Mouse (Mus musculus) heart, adult 2 months (tissue): ENCODE measurements around the gene Icmt.

ENCODE experiments used
- CTCF ChIP-seq: fragments of 200-600 bp; IDR thresholded peaks from 2 replicates; pipeline ENCODE4 v1.8.1; 2022; ENCODE audit warnings: antibody characterized with exemption, mild to moderate bottlenecking, moderate library complexity
- EP300 ChIP-seq: fragments of 200-500 bp; IDR thresholded peaks from 2 replicates; pipeline ENCODE4 v1.6.1; 2011; ENCODE audit warnings: low read depth, low read length, control low read depth; ENCODE audit not compliant: insufficient read depth

GRCm38 (mm10) chr4:152337772-152338171 lies 40.7 kb downstream of the Icmt start:
- TF ChIP-seq CTCF (no peak), EP300 (no peak)
